Mouse (Mus musculus) liver, embryonic 16.5 days (tissue): ENCODE data around the gene Lrr1. TPM values are rescaled to one million over a fixed set of nuclear protein-coding genes. Genes with fewer than 3 reads are reported as not detected.

Experiments used
- ATAC-seq: fragments of 200-750 bp; cut with Nextera tagmentation; 2 replicates; pipeline ENCODE4 v1.8.0; 2017; ENCODE audit warnings: low read depth, mild to moderate bottlenecking, moderate number of reproducible peaks, moderate library complexity
- H3K27ac ChIP-seq: fragments of 300-500 bp; sonication (generic); 2 replicates; pipeline ENCODE4 v1.5.1; 2014; ENCODE audit warnings: mild to moderate bottlenecking, low read length
- H3K27me3 ChIP-seq: fragments of 300-500 bp; sonication (generic); 2 replicates; pipeline ENCODE4 v1.6.1; 2014; ENCODE audit warnings: low read depth, low read length, mixed read lengths; ENCODE audit not compliant: control insufficient read depth, insufficient read depth
- H3K36me3 ChIP-seq: fragments of 300-500 bp; sonication (generic); 2 replicates; pipeline ENCODE4 v1.6.1; 2014; ENCODE audit warnings: mild to moderate bottlenecking; ENCODE audit not compliant: control insufficient read depth, insufficient read depth
- H3K4me1 ChIP-seq: fragments of 300-500 bp; sonication (generic); 2 replicates; pipeline ENCODE4 v1.6.1; 2014; ENCODE audit warnings: low read depth, low read length, mixed read lengths; ENCODE audit not compliant: control insufficient read depth
- H3K4me2 ChIP-seq: fragments of 300-500 bp; sonication (generic); 2 replicates; pipeline ENCODE4 v1.6.1; 2014; ENCODE audit warnings: low read depth, low read length, mixed read lengths
- H3K4me3 ChIP-seq: fragments of 300-500 bp; sonication (generic); 2 replicates; pipeline ENCODE4 v1.5.1; 2014; ENCODE audit warnings: low read depth, mild to moderate bottlenecking, low read length
- H3K9ac ChIP-seq: fragments of 300-500 bp; sonication (generic); 2 replicates; pipeline ENCODE4 v1.6.1; 2014; ENCODE audit warnings: low read depth, low read length
- H3K9me3 ChIP-seq: fragments of 300-500 bp; sonication (generic); replicated peaks from 2 replicates; pipeline ENCODE4 v1.6.1; 2016; ENCODE audit warnings: low read length; ENCODE audit not compliant: control insufficient read depth
- WGBS: fragments of 180-500 bp; shearing (Covaris S2); extraction: QIAGEN DNeasy Blood & Tissue Kit; methylation state at CpG from one replicate; pipeline ENCODE4 v1.1.7; 2014; ENCODE audit not compliant: insufficient replicate concordance; 5-methylcytosine and 5-hydroxymethylcytosine counted together
- polyA plus RNA-seq: library from polyadenylated mRNA; unstranded; fragments of >200 nt; fragmentation: Nextera tagmentation; extraction: Ambion mirVana; gene quantifications from 2 replicates; pipeline ENCODE4 v1.2.1, GENCODE M21; 2015

Gene Lrr1
- polyA plus RNA-seq, 1 experiment from 2014 or later = 14.1 TPM

GRCm38 (mm10) chr12:69171307-69171706, 2.7 kb downstream of the Lrr1 start:
- no peak overlapping the region for H3K4me3 ChIP-seq
- peaks cover 18% of the 10 kb centered on the region; the same call in 1 of the 2 replicates for H3K36me3 ChIP-seq
- no peaks in the 10 kb centered on the region for H3K27me3 ChIP-seq
- no peak overlapping the region for H3K9ac ChIP-seq
- WGBS = 86% methylated on average over 2 of the region's 2 CpGs
- no peak for ATAC-seq
- no peaks in the 10 kb centered on the region for H3K9me3 ChIP-seq
- H3K27ac ChIP-seq = no peak overlapping the region
- H3K4me2 ChIP-seq = no peak overlapping the region
- peaks cover 19% of the 10 kb centered on the region for H3K4me1 ChIP-seq

DNA sequence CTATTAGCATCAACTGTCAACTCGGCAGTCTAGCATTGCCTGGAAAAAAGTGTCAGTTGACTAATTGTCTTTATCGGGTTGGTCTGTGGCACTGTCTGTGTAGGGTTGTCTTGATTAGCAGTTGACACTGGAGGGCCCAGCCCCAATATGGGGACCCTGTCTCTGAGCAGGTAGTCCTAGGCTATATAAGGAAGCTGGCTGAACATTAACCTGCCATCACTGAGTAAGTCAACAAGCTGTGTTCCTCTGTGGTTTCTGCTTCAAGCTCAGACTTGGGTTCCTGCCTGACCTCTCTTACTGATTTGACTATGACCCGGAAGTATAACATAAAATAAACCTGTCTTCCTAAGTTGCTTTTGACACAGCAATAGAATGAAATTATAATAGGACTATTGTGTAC, 7.4 kb downstream of the Lrr1 start:
- H3K36me3 ChIP-seq = peaks cover 28% of the 10 kb centered on the region
- no peaks in the 10 kb centered on the region for H3K9me3 ChIP-seq
- no peak overlapping the region for H3K4me2 ChIP-seq
- no peak for ATAC-seq
- 73% methylated on average over 3 of the region's 3 CpGs for WGBS
- H3K27me3 ChIP-seq = no peaks in the 10 kb centered on the region
- no peak overlapping the region for H3K4me3 ChIP-seq
- H3K9ac ChIP-seq = no peak overlapping the region
- no peak overlapping the region for H3K27ac ChIP-seq
- peaks cover 3% of the 10 kb centered on the region for H3K4me1 ChIP-seq

- 79% methylated on average over 3 of the region's 3 CpGs for WGBS
- H3K4me2 ChIP-seq = no peak overlapping the region
- no peak overlapping the region for H3K27ac ChIP-seq
- H3K9ac ChIP-seq = no peak overlapping the region
- H3K4me3 ChIP-seq = no peak overlapping the region
- no peak for ATAC-seq
- H3K4me1 ChIP-seq = peaks cover 5% of the 10 kb centered on the region; the same call in 1 of the 2 replicates
- no peaks in the 10 kb centered on the region for H3K27me3 ChIP-seq
- H3K9me3 ChIP-seq = no peaks in the 10 kb centered on the region
- peaks cover 34% of the 10 kb centered on the region for H3K36me3 ChIP-seq
Measured at GRCm38 (mm10) chr12:69177526-69177925, 8.9 kb downstream of the Lrr1 start.

- H3K9ac ChIP-seq = no peak overlapping the region
- no peak overlapping the region for H3K4me2 ChIP-seq
- WGBS = 68% methylated on average over 12 of the region's 12 CpGs
- H3K9me3 ChIP-seq = no peaks in the 10 kb centered on the region
- H3K36me3 ChIP-seq = peaks cover 28% of the 10 kb centered on the region
- ATAC-seq = no peak
- no peak overlapping the region for H3K27ac ChIP-seq
- H3K4me3 ChIP-seq = no peak overlapping the region
- H3K4me1 ChIP-seq = peaks cover 7% of the 10 kb centered on the region
- H3K27me3 ChIP-seq = no peaks in the 10 kb centered on the region
Measured at GRCm38 (mm10) chr12:69179371-69179770, 10.8 kb downstream of the Lrr1 start.

DNA sequence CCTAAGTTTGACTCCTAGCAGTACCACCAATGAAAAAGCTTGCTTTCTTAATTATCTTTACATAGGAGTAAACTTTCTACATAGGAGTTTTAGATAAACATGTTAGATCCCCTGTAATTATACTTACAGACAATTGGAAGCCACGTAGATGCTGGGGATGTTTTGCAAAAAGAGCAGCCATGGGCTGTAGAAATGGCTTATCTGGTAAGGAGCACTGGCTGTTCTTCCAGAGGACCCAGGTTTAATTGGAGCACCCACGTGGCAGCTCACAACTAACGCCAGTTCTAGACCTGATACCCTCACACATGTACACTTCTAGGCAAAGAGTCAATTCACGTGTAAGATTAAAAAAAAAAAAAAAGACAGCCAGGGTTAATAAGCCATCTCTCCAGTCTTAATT, 13.2 kb downstream of the Lrr1 start:
- H3K4me2 ChIP-seq = no peak overlapping the region
- H3K9me3 ChIP-seq = no peaks in the 10 kb centered on the region
- H3K27ac ChIP-seq = no peak overlapping the region
- H3K4me1 ChIP-seq = peaks cover 17% of the 10 kb centered on the region
- H3K27me3 ChIP-seq = no peaks in the 10 kb centered on the region
- 58% methylated on average over 4 of the region's 4 CpGs for WGBS
- no peak overlapping the region for H3K9ac ChIP-seq
- H3K4me3 ChIP-seq = no peak overlapping the region
- peaks cover 12% of the 10 kb centered on the region for H3K36me3 ChIP-seq
- no peak for ATAC-seq

- Histone ChIP-seq H3K36me3 (peaks cover 14% of the 10 kb centered on the region), H3K9ac (peak within 1 kb of the TSS; percentile 94), H3K4me1 (peaks cover 23% of the 10 kb centered on the region), H3K27me3 (no peaks in the 10 kb centered on the region), H3K27ac (peak within 1 kb of the TSS; percentile 94), H3K4me3 (peak within 1 kb of the TSS; percentile 96), H3K9me3 (no peaks in the 10 kb centered on the region), H3K4me2 (peak within 1 kb of the TSS; percentile 97)
- under 1% methylated on average over 84 of the region's 84 CpGs for WGBS
- ATAC-seq = peak; percentile 98
Measured at GRCm38 (mm10) chr12:69183583-69184308, 15.1 kb downstream of the Lrr1 start, which contains the start of the genes Rpl36al and Mgat2. Gene Rpl36al, minus strand, starts transcription at chr12:69184083. Gene Mgat2, plus strand, starts transcription at chr12:69184157.

DNA sequence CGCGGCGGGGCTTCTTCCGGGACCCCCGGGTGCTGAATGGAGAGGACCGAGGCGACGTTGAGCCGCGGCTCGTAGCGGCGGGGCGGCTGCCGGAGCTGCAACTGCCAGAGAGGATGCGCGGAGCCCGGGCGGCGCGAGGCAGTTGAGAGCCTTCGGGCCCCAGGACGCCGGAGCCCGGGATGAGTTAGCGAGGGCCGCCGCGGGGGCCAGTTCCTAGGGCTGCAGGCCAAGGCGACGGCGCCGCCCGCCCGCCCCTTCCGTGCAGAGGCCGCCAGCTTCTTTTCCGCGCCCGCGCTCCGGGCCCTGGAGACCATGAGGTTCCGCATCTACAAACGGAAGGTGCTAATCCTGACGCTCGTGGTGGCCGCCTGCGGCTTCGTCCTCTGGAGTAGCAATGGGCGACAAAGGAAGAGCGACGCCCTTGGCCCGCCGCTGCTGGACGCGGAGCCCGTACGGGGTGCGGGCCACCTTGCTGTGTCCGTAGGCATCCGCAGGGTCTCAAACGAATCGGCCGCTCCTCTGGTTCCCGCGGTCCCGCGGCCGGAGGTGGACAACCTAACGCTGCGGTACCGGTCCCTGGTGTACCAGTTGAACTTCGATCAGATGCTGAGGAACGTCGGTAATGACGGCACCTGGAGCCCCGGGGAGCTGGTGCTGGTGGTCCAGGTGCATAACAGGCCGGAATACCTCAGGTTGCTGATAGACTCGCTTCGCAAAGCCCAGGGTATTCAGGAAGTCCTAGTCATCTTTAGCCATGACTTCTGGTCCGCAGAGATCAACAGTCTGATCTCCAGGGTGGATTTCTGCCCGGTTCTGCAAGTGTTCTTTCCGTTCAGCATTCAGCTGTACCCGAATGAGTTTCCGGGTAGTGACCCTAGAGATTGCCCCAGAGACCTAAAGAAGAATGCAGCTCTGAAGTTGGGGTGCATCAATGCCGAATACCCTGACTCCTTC, 16.0 kb downstream of the Lrr1 start:
- under 1% methylated on average over 86 of the region's 86 CpGs for WGBS
- no peaks in the 10 kb centered on the region for H3K9me3 ChIP-seq
- peaks cover 11% of the 10 kb centered on the region for H3K36me3 ChIP-seq
- H3K27me3 ChIP-seq = no peaks in the 10 kb centered on the region
- H3K27ac ChIP-seq = peak overlapping the region; percentile 94
- peak; percentile 43 for ATAC-seq
- H3K9ac ChIP-seq = peak overlapping the region; percentile 94
- H3K4me2 ChIP-seq = peak overlapping the region; percentile 97
- H3K4me1 ChIP-seq = peaks cover 23% of the 10 kb centered on the region
- peak overlapping the region; percentile 96 for H3K4me3 ChIP-seq

DNA sequence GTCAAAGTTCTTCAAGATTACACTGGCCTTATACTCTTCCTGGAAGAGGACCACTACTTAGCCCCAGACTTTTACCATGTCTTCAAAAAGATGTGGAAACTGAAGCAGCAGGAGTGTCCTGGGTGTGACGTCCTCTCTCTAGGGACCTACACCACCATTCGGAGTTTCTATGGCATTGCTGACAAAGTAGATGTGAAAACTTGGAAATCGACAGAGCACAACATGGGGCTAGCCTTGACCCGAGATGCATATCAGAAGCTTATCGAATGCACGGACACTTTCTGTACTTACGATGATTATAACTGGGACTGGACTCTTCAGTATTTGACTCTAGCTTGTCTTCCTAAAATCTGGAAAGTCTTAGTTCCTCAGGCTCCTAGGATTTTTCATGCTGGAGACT, 16.8 kb downstream of the Lrr1 start:
- Histone ChIP-seq H3K4me1 (peaks cover 23% of the 10 kb centered on the region), H3K27ac (peak overlapping the region; percentile 94), H3K36me3 (peaks cover 17% of the 10 kb centered on the region), H3K27me3 (no peaks in the 10 kb centered on the region), H3K4me3 (peak overlapping the region; percentile 96), H3K9me3 (no peaks in the 10 kb centered on the region), H3K9ac (peak overlapping the region; percentile 94), H3K4me2 (peak overlapping the region; percentile 97)
- WGBS = 32% methylated on average over 7 of the region's 7 CpGs
- ATAC-seq = no peak
